Mouse (Mus musculus): ENCODE results near the gene Pafah1b2.

The Pafah1b2 gene

DNA sequence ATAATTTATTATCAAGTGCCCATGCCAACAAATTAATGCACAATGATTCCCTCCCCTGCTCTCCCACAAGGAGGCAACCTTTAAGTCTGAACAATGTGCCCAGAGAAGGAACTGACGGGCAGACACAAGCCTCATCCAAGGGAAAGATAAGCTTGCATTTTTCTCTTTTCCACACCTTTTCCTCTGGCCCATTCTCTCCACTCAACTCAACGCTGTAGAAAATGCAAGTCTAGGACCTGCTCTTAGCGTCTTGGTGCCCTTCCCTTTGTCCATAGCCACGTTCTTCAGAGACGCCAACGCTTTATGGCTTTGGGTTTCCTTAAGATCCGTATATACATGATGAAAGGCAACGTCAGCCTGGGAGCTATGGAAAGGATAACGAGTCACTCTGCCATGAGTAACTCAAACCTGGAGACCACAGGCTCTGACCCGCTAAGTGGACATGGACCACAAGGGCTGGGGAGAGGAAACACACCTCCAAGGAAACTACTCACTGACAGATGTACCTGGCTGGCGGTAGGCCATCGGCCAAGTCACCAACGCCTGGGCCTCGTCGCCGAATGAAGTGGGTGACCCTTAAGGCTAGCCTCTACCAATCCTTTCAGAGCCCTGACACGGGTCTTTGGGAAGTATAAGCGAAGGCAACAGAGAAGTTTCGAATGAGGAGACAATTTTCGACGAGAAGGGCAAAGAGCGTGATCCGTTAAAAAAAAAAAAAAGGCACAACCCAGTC lies 28.6 kb downstream of the Pafah1b2 start:
- CTCF ChIA-PET: interaction anchor here (0.6 kb wide), 2 partner anchors 176 to 263 kb away, joined by 3 to 7 read pairs; no protein-coding TSS in a partner anchor

DNA sequence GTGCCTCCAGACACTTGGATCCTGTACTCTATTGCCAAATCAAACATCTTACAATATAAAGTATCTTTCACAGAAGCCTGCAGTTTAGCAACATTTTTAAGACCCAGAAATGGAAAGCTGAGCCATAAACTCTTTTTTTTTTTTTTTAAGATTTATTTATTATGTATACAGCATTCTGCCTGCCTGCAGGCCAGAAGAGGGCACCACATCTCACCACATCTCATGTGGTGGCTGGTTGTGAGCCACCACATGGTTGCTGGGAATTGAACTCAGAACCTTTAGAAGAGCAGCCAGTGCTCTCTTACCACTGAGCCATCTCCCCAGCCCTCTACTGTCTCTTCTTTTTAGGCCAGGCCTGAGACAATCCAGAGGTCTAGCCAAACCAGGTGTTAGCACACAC lies 31.2 kb downstream of the Pafah1b2 start:
- CTCF ChIA-PET: no interaction called here

- CTCF ChIA-PET: interaction anchor here (0.6 to 0.7 kb wide), 2 partner anchors 10 to 11 kb away, joined by 4 to 6 read pairs; no protein-coding TSS in a partner anchor
Measured at GRCm38 (mm10) chr9:45980611-45981010, 31.9 kb downstream of the Pafah1b2 start.

- CTCF ChIA-PET: interaction anchor here (0.7 kb wide), 1 partner anchor 9 kb away, joined by 6 read pairs; no protein-coding TSS in a partner anchor
Measured at GRCm38 (mm10) chr9:45979778-45980177, 32.7 kb downstream of the Pafah1b2 start.

- CTCF ChIA-PET: no interaction called here
Measured at GRCm38 (mm10) chr9:45976884-45977283, 35.6 kb downstream of the Pafah1b2 start.

GRCm38 (mm10) chr9:45963577-45963976 lies 48.9 kb downstream of the Pafah1b2 start:
- CTCF ChIA-PET: no interaction called here

DNA sequence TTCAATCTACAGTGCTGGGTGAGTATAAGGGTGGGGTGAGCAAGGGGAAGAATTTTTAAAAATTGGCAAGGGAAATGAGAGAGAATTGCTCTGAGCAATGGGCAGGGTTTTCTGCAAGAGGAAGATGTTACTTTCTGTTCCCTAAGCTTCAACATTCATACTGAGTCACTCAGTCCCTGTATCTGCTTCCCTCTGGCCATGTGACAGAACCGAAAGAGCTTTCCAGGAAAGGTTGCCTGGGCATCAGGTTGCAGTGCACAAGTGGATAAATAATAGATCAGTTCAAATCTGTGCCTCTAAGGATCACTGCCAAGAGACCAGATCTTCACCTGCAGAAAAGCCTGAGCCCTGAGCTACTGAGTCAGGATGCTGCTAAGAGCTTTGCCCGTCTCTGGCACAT lies 50.6 kb downstream of the Pafah1b2 start:
- CTCF ChIA-PET: interaction anchor here (0.6 kb wide), 1 partner anchor 992 kb away, joined by 3 read pairs; no protein-coding TSS in a partner anchor

GRCm38 (mm10) chr9:45959661-45960060 lies 52.8 kb downstream of the Pafah1b2 start:
- CTCF ChIA-PET: no interaction called here

DNA sequence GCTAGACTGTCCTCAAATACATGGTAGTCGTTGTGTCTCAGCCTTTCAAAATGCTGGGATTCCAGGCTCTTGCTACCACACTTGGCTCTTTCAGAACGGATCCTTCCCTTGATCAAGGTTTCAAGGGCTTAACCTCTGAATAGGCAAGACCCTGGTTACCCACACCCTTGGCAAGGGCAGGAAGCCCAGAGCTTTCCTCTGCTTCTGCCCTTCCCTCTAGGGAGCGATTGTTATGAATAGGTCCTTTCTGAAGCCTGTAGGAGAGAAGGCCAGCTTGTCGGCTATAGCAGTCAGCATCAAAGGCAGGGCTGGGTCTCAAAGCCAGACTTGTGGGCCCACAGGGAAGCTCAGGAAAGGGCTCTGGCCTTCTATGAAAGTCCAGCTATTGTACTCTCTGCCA lies 53.6 kb downstream of the Pafah1b2 start:
- CTCF ChIA-PET: interaction anchor here (0.6 kb wide), 1 partner anchor 46 kb away, joined by 3 read pairs; no protein-coding TSS in a partner anchor

DNA sequence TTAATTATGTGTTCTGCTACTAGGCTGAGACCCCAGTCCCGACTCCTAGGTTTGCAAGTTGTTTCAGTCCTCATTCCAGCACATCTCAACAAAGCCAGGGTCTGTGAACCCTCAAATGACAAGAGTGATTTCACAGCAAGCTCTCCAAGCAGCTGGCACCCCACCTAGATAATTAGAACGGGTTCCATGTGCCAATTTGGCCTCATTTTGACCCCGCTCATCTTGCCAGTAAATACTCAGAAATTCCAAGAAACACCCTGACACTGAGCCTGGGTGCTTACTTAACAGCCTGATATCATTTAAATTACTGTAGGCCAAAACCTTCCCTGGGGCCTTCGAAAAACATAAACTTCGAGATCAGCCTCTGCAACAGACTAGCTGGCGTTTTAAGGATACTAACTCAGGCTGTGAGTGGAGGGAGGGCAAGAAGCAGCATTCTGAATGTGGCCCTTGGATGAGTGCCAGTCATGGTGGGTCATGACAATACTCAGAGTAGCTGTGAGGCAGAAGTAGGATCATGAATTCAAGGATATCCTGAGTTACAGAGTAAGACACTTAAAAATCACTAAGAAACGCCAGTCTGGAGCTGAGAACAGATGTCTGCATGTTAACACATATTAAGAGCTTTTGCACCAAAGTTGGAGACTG lies 54.3 kb downstream of the Pafah1b2 start:
- CTCF ChIA-PET: interaction anchor here (0.5 to 1.1 kb wide), 4 partner anchors 9 to 47 kb away, joined by 3 to 14 read pairs (median 3); no protein-coding TSS in a partner anchor

GRCm38 (mm10) chr9:45955107-45955963 lies 57.2 kb downstream of the Pafah1b2 start, which contains the start of gene Sidt2:
Gene Sidt2 (minus strand): TSS chr9:45955258.
- CTCF ChIA-PET: interaction anchor here (0.9 to 1.4 kb wide), 2 partner anchors 10 to 16 kb away, joined by 3 read pairs; no protein-coding TSS in a partner anchor

GRCm38 (mm10) chr9:45954294-45955106 lies 58.0 kb downstream of the Pafah1b2 start:
- CTCF ChIA-PET: interaction anchor here (0.9 to 1.4 kb wide), 2 partner anchors 9 kb away, joined by 3 to 4 read pairs; no protein-coding TSS in a partner anchor

GRCm38 (mm10) chr9:45953511-45954293 lies 58.8 kb downstream of the Pafah1b2 start:
- CTCF ChIA-PET: interaction anchor here (0.9 kb wide), 1 partner anchor 8 kb away, joined by 4 read pairs; no protein-coding TSS in a partner anchor

GRCm38 (mm10) chr9:45952890-45953289 lies 59.6 kb downstream of the Pafah1b2 start:
- CTCF ChIA-PET: no interaction called here

DNA sequence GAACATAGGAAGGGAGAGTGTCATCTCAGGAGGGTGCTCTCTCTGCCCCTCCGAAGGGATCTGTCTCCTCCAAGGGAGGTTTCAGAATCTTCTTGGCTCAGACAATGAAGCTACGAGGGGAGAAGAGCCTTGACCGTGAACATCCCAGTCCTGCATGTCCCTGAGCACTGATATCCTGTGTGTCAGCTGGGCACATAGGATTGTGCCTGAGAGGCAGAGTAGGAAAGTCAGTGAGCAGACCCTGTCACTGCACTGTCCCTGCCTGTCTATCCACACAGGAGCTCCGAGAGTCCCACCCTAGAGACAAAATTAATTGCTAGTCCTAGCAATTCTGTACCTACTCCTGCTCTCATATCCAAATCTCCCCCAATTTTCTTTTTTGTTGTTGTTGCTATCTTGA lies 60.4 kb downstream of the Pafah1b2 start:
- CTCF ChIA-PET: no interaction called here

GRCm38 (mm10) chr9:45946872-45947183 lies 65.7 kb downstream of the Pafah1b2 start:
- CTCF ChIA-PET: no interaction called here

DNA sequence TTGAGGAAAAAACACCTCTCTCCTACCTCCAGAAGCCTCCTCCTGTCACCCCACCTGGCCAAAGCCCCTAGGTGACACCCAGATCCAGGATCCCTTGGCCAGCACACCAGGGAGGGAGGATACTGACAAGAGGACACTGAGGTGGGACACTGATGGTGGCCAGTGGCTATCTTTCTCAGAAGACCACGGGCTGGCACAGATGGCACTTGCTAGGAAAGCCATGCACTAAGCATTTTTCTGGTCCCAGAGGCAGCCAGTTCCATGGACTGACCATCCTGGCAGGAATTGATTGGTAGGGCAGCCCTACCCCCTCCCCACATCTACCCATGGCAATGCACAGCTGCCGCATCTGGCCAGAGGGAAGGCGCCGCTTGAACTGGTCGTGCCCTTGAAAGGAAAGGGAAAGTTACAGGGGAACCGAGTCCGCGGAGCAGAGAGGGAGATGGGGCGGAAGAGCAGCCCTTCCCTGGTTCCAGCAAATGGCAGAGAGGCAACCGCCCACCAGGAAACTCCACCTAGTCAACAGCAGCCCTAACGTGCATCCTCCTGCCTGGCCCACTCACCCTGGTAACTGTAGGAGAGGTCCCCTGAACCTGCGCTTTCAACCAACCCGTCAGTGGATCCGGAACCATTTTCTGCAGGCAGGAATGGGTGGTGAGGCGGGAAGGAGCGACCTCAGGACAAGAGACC lies 66.2 kb downstream of the Pafah1b2 start:
- CTCF ChIA-PET: interaction anchor here (1.2 kb wide), 1 partner anchor 8 kb away, joined by 4 read pairs; no protein-coding TSS in a partner anchor

- CTCF ChIA-PET: interaction anchor here (0.9 to 1.2 kb wide), 2 partner anchors 8 to 10 kb away, joined by 3 to 4 read pairs; partner anchors contain the start of gene Sidt2
Measured at GRCm38 (mm10) chr9:45945721-45946120, 66.8 kb downstream of the Pafah1b2 start.
